Mouse (Mus musculus) adrenal gland, adult (tissue): ENCODE results near the gene Crxos.

ENCODE experiments used
- DNase-seq, 2 experiments: peaks; one replicate each; pipeline ENCODE4 v3.0.0; 2022 to 2023; ENCODE audit warnings: low spot score in 1 of 2; ENCODE audit not compliant: inconsistent age in 2 of 2

Crxos gene

DNA sequence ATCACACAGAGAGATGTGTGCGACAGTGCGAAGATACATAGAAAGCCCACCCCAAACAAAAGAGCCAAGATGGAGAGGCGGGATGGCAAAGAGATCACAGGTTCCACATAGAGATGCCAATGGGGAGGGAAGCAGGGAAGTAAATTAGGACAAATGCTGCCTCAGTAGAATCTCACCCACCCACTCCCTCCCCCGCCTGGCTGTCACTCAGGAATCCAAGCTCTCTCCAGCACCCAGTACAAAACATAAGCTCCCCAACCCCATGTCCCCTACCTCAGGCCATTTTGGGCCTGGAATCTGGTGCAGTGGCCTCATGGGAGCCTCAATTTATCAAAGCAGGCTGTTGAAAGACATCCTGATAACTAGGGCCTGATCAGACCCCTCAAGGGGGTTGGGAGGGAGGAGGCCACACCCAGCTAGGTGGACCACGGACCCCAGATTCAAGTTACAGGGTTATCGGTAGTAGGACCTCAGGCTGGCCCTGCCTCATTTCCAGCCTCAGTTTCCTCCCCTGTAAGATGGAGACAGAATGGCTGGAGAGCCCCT, 38.3 kb downstream of the Crxos start:
- no peak for DNase-seq

DNA sequence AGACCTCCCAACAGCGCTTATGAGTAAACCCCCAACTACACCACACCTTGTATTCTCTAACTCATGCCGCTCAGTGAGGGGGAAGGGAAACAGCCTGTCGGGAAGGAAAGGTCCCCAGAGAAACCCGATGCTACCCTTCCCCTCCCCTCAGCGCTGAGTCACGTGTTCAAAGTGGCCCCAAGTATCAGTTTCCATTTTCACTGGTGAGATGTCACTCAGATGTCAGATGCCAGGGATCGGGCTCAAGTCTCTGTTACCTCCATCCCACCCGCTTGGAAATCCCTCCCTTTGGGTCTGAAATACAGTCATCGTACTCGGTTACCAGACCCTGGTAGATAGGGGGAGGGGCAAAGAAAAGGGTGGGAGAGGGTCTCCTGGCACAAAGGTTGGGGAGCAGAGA, 39.4 kb downstream of the Crxos start:
- peak in 1 of 2 experiments; percentile 54 for DNase-seq

DNA sequence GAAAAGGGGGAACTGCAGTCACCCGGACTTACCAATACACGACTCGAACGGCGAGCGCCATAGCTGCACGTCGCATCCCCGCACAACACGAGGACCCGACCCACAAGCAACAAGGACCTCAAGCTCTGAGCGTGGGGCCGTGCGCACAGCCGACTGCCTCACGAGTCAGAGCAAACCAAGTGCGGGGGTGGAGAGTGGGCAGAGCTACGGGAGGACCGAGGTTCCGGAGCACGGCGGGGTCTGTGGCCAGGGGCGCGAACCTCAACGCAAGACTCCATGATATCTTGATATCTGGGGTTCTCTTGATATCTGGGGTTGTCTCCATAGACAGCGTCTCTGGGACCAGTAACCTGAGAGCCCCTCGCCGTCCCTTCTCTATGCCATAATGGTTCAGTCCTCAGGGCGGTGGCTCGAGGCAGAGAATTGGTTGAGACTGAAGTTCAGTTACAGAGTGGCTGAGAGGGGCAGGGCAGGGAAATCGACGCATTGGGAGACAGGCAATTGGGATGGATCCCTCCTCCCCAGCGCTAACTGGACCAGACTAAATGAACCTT, 39.9 kb downstream of the Crxos start, which contains the start of gene Selenow:
Selenow (minus strand) TSS at position 183 of the 554 bp plus-strand sequence.
- DNase-seq, result peak; percentile 92 to 98

DNA sequence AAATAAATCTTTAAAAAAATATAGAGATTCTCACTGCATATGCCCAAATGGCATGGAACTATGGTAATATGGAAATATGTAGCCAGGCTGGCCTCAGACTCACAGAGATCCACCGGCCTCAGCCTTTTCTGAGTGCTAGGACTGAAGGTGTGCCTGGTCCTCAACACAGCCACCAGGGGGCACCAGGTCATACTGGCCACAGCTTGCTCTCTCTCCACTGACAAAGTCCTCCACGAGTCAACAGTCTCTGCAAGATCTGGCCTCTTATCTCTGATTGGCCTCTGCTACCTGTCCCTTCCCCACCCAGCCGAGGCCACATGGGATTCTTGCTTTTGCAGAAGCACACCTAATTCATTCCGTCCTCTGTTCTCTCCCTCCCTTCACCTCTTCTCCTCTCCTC, 47.5 kb downstream of the Crxos start:
- peak; percentile 65 to 88 for DNase-seq

DNA sequence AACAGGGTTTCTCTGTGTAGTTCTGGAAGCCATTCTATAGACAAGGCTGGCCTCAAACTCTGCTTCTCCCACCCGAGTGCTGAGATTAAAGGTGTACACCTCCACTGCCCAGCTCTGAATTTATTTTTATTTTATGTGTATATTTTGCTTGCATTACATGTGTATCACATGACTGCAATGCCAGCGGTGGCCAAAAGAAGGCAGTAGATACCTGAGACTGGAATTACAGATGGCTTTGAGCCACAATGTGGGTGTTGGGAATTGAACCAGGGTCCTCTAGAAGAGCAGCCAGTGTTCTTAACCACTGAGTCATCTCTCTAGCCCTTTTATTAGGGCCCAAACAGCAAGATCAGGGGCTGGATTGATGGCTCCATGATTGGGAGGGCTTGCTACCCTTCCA, 48.1 kb downstream of the Crxos start:
- DNase-seq, result no peak

DNA sequence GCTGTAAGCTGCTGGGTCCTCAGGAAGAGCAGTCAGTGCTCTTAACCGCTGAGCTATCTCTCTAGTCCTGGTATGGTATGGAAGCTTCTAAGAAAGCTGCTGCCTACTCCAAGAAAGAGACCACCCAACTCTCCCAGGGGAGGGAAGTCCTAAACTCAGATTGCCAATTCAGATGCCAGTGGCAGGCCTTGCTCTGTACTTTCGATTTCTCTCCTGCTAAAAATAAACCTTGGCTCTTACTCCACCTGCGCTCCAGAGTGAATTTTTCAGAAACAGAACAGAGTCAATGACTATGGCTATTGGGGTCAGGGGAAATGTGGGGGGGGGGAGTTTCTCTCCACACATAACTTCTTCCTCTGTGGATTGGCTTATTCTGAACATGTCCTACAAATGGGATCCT, 49.2 kb downstream of the Crxos start:
- DNase-seq, result peak in 1 of 2 experiments; percentile 60

DNA sequence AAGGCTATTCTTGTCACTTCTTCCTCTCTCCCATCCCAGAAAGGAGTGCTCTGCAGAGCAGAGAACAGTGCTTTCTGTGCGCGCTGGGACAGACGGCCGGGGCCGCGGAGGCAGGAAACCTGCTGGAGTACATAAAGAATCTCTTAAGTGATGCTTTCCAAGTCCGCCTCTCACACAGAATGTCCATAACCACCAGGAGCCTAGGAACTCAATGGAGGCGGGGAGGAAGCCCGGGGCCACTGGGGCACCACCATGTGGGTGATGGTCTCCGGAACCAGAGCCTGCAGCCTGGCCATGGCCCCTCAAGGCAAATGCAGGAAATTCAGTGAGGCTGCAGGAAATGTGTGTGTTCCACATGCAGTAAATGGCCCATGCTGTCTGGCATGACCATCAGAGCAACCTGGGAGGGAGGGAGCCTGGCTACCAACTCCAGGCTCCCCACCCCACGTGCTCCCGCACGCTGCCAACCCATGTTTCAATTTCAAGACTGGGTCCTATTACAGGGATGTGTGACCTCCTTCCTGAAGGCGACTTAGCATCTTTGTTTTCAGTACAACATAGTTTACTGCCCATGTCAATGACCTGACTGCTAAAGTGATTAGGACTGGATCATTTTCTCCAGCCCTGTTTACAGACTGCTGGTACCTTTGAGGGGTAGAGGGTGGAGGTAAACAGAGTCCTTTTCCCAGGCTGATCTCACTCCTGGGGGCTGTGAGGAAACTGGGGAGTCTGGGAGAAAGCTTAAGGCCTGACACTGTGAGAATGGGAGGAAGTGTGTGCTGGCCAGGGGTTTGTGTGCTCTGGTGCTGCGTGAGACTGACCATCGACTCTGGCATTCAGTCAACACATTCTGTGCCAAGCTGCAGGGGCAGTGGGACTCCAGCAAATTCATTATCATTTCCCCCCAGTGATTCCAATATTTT, 51.3 kb downstream of the Crxos start:
- no peak for DNase-seq

DNA sequence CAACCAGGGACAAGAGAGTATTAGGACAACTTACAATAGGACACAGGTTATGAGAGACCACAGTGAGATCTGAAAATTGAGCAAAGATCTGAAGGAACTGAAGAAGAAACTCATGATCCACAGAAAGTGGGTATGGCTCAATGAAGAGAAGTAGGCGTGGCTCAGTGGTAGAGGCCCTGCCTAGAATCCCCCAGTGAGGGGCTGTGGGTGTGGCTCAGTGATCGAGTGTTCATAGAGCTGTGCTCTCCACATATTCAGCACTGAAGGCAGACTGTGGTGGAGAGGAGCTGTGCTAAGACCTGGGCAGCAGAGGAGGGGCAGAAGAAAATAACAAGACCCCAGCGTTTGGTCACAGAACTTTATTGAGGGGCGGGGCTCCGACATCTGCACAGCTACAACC, 55.1 kb downstream of the Crxos start:
- no peak for DNase-seq

DNA sequence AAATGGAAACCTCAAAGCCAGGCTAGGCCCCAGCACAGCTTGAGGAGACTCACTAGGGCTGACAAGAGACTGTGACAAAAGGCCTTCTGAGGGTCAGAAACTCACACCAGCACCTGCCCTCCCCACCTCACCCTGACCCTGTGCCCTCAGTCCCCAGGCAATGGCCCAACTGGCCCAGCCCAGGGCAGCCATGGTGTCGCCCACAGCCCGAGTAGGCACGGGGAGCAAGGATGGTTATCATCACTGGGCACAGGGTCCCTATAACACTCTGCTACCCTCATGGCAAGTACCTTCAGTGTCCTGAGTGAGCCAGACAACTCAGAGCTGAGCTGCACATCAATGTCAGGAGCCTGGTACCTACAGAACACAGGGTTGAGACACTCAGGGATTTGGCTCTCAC, 56.2 kb downstream of the Crxos start:
- DNase-seq, result no peak

- DNase-seq, result no peak
Observed at GRCm38 (mm10) chr7:15944311-15944710, 61.9 kb downstream of the Crxos start.

- no peak for DNase-seq
Observed at GRCm38 (mm10) chr7:15945211-15945610, 62.8 kb downstream of the Crxos start.

DNA sequence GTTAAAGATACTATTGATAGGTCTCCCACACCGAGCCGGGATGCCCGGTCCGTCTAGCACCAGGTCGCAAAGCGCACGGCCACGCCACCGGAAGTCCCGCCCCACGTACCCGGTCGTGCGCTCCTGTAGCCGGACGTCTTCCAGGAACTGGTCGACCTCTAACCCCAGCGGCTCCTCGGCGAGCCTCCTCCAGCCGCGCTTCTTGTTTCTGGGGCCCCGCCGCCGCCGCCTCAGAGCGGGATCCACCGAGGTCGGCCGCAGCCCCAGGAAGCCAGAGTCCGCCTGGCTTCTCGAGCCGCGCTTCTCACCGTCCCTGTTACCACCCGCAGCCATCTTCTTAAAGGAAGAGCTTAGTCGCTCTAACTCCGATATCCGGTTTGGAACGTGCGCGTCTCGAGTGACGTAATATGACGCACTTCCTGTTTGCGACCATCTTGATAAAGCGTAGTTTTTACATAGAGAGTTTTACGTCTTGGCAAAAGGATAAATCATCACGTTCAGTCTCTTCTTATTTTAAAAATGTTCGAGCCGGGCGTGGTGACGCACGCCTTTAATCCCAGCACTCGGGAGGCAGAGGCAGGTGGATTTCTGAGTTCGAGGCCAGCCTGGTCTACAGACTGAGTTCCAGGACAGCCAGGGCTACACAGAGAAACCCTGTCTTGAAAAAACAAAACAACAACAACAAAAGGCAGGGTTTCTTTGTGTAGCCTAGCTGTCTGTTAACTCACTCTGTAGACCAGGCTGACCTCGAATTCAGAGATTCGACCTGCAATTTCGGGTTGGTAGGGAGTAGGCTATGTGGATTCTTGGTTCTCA, 63.5 kb downstream of the Crxos start, which contains the start of gene Nop53:
Nop53 (minus strand) TSS at position 354 of the 816 bp plus-strand sequence.
- peak; percentile 95 to 99 for DNase-seq

- DNase-seq, result no peak
Observed at GRCm38 (mm10) chr7:15947653-15948260, 65.3 kb downstream of the Crxos start.

DNA sequence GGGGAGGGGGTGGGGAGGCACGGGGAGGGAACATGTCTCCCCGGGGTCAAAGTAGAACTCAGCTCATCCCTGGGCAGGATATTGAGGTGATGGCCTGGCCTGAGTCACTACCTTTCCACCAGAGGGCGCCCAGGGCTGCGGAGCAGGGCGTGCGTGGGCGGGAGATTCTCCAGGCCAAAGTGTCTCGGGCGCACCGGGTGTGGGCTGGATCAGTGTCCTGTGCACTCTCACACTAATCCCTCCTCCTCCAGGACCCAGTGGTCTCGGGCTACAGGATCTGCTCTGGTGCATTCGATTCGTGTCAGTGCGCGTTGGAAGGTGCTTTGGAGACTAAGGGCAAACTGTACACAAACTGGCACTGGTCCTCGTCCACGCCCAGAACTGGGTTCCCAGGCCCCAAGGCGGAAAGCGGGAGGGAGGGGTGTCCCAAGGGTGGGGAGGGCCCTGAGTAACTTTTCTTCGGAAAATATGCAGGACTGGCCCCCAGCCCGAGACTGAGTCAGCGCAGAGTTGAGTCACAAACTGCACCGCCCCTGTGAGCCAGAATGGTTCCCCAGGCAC, 66.0 kb downstream of the Crxos start:
- peak; percentile 90 to 97 for DNase-seq

DNA sequence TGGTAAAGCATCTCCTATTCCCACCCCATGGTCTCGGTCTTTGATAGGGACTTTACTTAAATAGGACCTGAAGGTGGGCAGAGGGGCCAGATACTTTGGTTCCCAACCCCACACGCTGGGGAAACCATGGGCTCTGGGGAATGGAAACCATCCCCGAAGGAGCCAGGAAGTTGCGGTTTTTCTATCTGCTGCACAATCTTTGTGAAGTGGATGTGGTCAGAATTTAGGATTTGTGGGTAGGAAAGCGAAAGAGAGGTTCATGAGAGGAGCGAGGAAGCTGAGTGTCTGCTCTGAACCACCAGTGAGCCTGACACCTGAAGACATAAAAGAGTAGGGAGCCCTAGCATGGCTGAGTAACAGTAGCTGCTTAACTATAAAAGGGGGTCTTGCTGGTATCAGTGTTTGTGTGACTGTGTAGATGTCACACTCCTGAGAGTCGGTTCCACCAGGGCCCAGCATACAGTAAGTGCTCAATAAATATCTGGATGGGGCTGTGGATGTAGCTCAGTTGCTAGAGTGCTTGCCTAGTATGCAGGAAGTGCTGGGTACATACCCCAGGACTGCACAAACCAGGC, 66.9 kb downstream of the Crxos start:
- DNase-seq, result peak in 1 of 2 experiments; percentile 51

DNA sequence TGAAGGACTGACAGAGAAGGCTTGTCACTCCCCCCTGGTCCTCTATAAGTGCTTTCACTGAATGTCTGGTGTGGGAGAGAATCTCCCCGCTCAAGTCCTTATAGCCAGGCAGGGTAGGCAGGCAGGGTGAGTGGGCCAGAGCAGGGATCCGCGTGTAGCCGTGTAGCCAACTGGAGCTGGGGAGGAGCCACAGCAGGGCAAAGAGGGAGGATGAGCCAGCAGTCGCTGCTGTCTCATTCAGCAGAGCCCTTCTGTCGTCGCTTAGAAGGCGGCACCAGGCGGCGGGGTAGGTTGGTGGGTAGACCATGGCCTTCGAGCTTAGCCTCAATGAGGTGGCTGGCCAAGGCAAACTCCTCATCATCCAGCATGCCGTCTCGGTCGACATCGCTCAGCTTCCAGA, 67.6 kb downstream of the Crxos start:
- DNase-seq, result peak in 1 of 2 experiments; percentile 35

DNA sequence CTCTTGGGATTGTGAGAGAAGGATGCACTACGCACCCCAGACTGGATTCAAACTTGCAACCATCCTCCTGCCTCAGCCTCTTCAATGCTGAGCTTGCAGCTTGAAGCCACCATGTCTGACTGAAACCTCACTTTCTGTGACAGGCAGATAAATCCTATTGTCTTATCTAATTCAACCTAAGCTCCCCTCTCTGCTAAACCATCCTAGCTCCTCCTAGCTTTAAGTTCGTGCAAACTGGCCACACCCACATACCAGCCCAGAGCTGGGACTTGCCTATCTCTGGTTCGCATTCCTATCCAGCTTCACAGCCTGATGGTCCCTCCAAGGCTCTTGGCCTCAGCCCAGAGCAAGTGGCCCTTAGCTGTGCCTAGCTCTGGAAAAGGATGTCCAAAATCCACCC, 70.0 kb downstream of the Crxos start:
- no peak for DNase-seq
